Mouse (Mus musculus): Measurements from ENCODE around the gene Fam72a.

DNA sequence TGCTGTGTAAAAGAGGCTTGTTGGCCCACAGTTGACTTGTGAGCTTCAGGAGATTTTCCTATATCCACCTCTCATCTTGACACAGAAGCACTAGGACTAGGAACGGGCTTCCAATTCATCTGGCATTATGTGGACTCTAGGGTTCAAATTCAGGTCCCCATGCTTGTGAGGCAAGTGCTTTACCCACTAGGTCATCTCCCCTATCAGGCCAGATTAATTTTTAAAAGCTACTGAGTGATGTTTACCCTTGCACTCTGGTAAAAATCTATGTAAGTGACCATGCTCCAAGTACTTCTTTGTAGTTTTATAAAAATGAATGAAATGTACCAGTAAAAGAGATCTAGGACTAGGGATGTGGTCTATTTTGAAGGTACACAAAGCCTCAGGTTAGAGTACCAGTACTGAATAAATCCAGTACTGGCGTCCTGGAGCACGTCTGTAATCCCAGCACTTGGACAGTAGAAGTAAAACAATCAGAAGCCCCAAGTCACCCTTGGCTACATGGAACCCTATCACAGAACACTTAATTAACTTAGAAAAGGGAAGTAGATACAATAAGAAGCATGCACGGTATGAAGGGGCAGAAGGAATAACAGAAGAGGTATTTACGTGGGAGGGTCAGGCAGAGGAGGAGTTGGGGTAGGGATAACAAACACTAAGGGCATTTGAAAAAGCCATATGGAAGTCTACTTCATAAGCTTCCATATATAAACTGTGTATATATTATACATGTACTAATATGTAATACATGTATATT lies 41.4 kb upstream of the Fam72a start:
- TF ChIP-seq CTCF (IDR thresholded peaks at IDR 0.05; ENCODE audit: extremely low read depth, insufficient read length, insufficient replicate concordance, low read depth, low read length) (no peak), POLR2A (IDR thresholded peaks at IDR 0.05; ENCODE audit: low read depth, low read length) (no peak)

Measured in small intestine, adult 2 months (tissue).